Mouse (Mus musculus) hindbrain, embryonic 14.5 days (tissue): ENCODE results near the gene Tprkb. TPM values are rescaled to one million over a fixed set of nuclear protein-coding genes. Genes with fewer than 3 reads are reported as not detected.
"Not testable (repeated sequence)": the region's sequence is repeated elsewhere in the genome, so short reads cannot be mapped to it uniquely, and the experiment has no call there.

Source experiments
- ATAC-seq: fragments of 200-750 bp; cut with Nextera tagmentation; 2 replicates; pipeline ENCODE4 v1.8.0; 2017; ENCODE audit warnings: moderate number of reproducible peaks, mild to moderate bottlenecking, moderate TSS enrichment, moderate library complexity; ENCODE audit not compliant: low FRiP score
- DNase-seq: peaks from one replicate; pipeline ENCODE4 v3.0.0-alpha.2; 2015; ENCODE audit warnings: low spot score
- H3K27ac ChIP-seq: fragments of 300-500 bp; sonication (generic); 2 replicates; pipeline ENCODE4 v1.5.1; 2014; ENCODE audit warnings: mild to moderate bottlenecking, moderate library complexity
- H3K27me3 ChIP-seq: fragments of 300-500 bp; sonication (generic); 2 replicates; pipeline ENCODE4 v1.6.1; 2014; ENCODE audit warnings: mild to moderate bottlenecking, low read length, mixed read lengths; ENCODE audit not compliant: control insufficient read depth, insufficient read depth
- H3K36me3 ChIP-seq: fragments of 300-500 bp; sonication (generic); replicated peaks from 2 replicates; pipeline ENCODE4 v1.6.1; 2014; ENCODE audit not compliant: control insufficient read depth, insufficient read depth
- H3K4me1 ChIP-seq: fragments of 300-500 bp; sonication (generic); replicated peaks from 2 replicates; pipeline ENCODE4 v1.6.1; 2014; ENCODE audit warnings: antibody characterized with exemption, low read length, mixed read lengths; ENCODE audit not compliant: control insufficient read depth, insufficient read depth
- H3K4me2 ChIP-seq: fragments of 300-500 bp; sonication (generic); replicated peaks from 2 replicates; pipeline ENCODE4 v1.6.1; 2014; ENCODE audit warnings: mild to moderate bottlenecking, moderate library complexity
- H3K4me3 ChIP-seq: fragments of 300-500 bp; sonication (generic); replicated peaks from 2 replicates; pipeline ENCODE4 v1.5.1; 2014; ENCODE audit warnings: mild to moderate bottlenecking, low read length
- H3K9ac ChIP-seq: fragments of 300-500 bp; sonication (generic); 2 replicates; pipeline ENCODE4 v1.6.1; 2014
- H3K9me3 ChIP-seq: fragments of 300-500 bp; sonication (generic); 2 replicates; pipeline ENCODE4 v1.6.1; 2016; ENCODE audit warnings: low read length; ENCODE audit not compliant: control insufficient read depth
- WGBS: fragments of 180-500 bp; shearing (Covaris S2); extraction: QIAGEN DNeasy Blood & Tissue Kit; methylation state at CpG from one replicate; pipeline ENCODE4 v1.1.7; 2014; 5-methylcytosine and 5-hydroxymethylcytosine counted together
- polyA plus RNA-seq: library from polyadenylated mRNA; unstranded; fragments of >200 nt; fragmentation: Nextera tagmentation; extraction: Ambion mirVana; gene quantifications from 2 replicates; pipeline ENCODE4 v1.2.1, GENCODE M21; 2014

Gene Tprkb
- polyA plus RNA-seq, result 43.5 and 49.2 TPM in 2 replicates

DNA sequence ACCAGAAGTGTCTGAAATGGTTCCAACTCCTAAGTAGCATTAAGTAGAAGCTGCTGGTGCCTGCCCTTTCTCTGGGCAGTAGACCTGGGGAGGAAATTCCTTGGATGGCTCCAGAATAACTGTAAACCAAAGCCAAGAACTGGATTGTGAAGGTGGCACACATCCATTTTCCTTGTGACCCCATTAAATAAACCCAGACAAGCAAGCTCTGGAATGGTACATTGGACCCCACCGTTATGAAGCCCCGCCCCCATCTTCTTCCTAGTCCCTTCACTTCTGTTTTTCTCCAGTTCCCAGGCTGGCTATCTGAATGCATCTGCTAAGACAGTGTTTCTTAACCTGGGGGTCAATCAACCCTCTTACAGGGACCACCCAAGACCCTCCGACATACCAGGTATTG lies at the start of gene Tprkb:
Gene Tprkb (plus strand): TSS at position 279 of the 400 bp plus-strand sequence.
- Histone ChIP-seq H3K9me3 (no peaks in the 10 kb centered on the region), H3K36me3 (no peaks in the 10 kb centered on the region), H3K4me1 (peaks cover 18% of the 10 kb centered on the region), H3K4me3 (no peak within 1 kb of the TSS), H3K4me2 (no peak within 1 kb of the TSS), H3K9ac (no peak within 1 kb of the TSS), H3K27ac (no peak within 1 kb of the TSS), H3K27me3 (no peaks in the 10 kb centered on the region)
- ATAC-seq (no peak), DNase-seq (no peak)
- WGBS, result 81% methylated on average over 3 of the region's 3 CpGs

DNA sequence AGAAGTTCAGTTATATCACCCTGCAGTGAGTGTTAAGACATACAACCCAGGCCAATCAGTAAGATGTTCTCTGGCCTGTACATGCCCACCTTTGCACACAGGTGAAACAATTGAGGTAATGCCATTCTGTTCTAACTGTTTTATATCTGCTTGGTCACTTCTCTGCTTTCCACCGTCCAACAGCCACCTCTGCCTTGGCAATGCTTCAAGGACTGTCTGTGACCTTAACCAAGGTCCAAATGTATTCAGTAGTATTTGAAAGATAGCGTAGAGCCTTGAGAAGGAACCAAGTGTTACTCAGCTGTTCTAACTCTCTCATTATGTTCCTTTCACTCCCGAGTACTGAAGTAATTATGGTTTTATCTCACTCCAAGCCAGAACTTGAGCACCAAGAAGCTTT lies 49.1 kb upstream of the Tprkb start:
- DNase-seq (no peak), ATAC-seq (no peak)
- no peak overlapping the region for H3K4me2 ChIP-seq
- no peaks in the 10 kb centered on the region for H3K36me3 ChIP-seq
- 89% methylated on average over 3 of the region's 3 CpGs for WGBS
- H3K4me1 ChIP-seq, result no peaks in the 10 kb centered on the region
- no peak overlapping the region for H3K9ac ChIP-seq
- no peaks in the 10 kb centered on the region for H3K27me3 ChIP-seq
- H3K4me3 ChIP-seq, result no peak overlapping the region
- no peaks in the 10 kb centered on the region for H3K9me3 ChIP-seq
- no peak overlapping the region for H3K27ac ChIP-seq

- 87% methylated on average over 2 of the region's 2 CpGs for WGBS
- Histone ChIP-seq H3K9me3 (no peaks in the 10 kb centered on the region), H3K4me3 (no peak overlapping the region), H3K27me3 (no peaks in the 10 kb centered on the region), H3K4me2 (no peak overlapping the region), H3K36me3 (no peaks in the 10 kb centered on the region), H3K9ac (no peak overlapping the region), H3K27ac (no peak overlapping the region), H3K4me1 (no peaks in the 10 kb centered on the region)
- no peak for DNase-seq
- no peak for ATAC-seq
Observed at GRCm38 (mm10) chr6:85863136-85863535, 48.5 kb upstream of the Tprkb start.

DNA sequence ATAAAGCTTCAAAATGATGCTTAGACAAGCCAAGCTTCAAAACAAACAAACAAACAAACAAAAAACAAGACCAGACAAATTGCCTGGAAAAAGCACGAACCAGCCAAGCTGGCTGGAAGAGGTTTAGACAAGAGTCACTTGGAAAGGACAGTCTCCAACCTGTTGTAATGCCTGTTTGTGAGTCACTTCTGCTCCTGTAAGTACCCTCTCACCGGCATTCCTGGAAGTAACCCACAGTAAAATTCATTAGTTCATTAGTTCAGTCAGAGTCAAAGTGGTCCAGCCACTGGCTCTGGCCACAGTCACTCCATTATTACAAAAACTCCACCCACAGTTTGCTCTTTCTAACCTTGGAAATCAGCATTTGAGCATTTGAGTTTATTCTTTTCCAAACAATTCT lies 47.8 kb upstream of the Tprkb start:
- ATAC-seq (no peak), DNase-seq (no peak)
- no peaks in the 10 kb centered on the region for H3K9me3 ChIP-seq
- H3K4me2 ChIP-seq, result no peak overlapping the region
- H3K27me3 ChIP-seq, result no peaks in the 10 kb centered on the region
- no peak overlapping the region for H3K9ac ChIP-seq
- no peaks in the 10 kb centered on the region for H3K36me3 ChIP-seq
- 83% methylated on average over 2 of the region's 2 CpGs for WGBS
- no peaks in the 10 kb centered on the region for H3K4me1 ChIP-seq
- H3K27ac ChIP-seq, result no peak overlapping the region
- no peak overlapping the region for H3K4me3 ChIP-seq

- H3K9me3 ChIP-seq, H3K27me3 ChIP-seq, H3K9ac ChIP-seq, H3K27ac ChIP-seq, H3K36me3 ChIP-seq, DNase-seq, H3K4me3 ChIP-seq, H3K4me2 ChIP-seq, H3K4me1 ChIP-seq: not testable (repeated sequence)
- ATAC-seq, result peak; percentile 79; the same call in 1 of the 2 replicates
- 60% methylated on average over 5 of the region's 7 CpGs for WGBS
Observed at GRCm38 (mm10) chr6:85864900-85865639, 46.6 kb upstream of the Tprkb start.

DNA sequence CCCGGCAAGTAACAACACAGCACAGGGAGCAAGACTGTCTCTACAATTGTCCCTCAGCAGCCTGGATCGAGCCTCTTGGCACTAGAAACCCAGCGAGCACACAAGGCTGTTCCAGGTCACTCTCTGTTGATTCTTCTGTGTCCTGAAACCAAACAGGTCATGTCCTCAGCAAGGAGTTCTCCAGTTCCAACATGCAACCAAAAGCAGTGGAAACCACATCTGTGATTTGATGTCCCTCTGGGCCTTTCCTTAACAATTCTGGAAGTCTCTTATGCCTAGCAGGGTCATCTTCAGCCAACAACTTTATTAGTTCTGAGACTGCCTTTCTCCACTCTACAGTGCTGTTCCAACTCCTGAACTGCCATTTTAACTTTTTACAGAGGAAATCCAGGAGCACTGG lies 45.5 kb upstream of the Tprkb start:
- WGBS, result 89% methylated on average over 3 of the region's 3 CpGs
- not testable (repeated sequence) for H3K36me3 ChIP-seq, H3K27me3 ChIP-seq, H3K9ac ChIP-seq, H3K4me1 ChIP-seq, H3K4me3 ChIP-seq, H3K9me3 ChIP-seq, ATAC-seq, DNase-seq, H3K4me2 ChIP-seq, H3K27ac ChIP-seq

- not testable (repeated sequence) for H3K4me2 ChIP-seq, H3K27ac ChIP-seq, H3K9ac ChIP-seq, H3K36me3 ChIP-seq, H3K4me3 ChIP-seq, H3K4me1 ChIP-seq, H3K27me3 ChIP-seq, ATAC-seq, DNase-seq, H3K9me3 ChIP-seq
- WGBS, result 75% methylated on average over 1 of the region's 1 CpGs
Observed at GRCm38 (mm10) chr6:85866995-85867394, 44.7 kb upstream of the Tprkb start.

DNA sequence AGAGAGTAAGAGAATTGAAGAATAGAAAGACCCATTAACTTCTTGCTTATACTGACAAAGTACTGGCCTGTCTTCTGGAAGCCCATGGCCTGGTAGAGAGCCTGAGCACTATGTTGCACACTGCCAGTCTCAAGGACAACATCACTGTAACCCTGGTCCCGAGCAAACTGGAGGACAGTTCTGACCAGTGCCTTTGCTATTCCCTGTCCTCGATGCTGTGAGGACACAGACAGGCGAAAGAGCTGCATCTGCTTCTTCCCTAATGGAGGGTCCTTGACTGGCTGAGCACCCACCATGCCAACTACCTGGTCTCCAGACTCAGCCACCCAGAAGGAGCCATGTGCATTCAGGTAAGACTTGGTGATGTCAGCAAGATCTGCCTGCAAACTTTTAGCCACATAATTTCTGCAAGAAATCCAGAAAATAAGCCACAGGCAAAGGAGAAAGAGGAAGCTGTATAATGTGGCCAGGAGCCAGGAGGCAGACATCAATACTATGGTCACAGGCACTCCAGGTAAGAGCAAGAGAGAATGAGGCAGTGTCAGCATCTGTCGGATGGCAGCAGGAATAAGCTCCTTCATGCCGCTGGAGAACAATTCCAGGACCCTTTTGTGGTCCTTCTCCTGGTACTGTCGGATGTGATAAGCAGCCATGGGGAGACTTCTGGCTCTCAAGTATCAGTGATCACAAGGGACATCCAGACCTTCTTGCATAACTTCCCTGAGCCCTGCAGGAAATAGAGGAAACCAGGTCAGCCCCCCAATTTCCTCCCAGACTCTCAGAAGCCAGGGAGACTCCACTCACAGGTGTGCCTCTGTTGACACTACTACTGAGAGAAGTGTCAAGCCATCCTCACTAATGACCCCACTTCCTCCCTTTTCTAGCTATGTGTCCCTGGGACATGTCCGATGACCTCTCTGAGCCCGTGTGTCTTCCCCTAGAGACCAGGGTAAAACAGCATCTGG lies 43.7 kb upstream of the Tprkb start:
- no peak for ATAC-seq
- Histone ChIP-seq H3K9ac (no peak overlapping the region), H3K27me3 (no peaks in the 10 kb centered on the region), H3K36me3 (no peaks in the 10 kb centered on the region), H3K4me3 (no peak overlapping the region), H3K4me1 (no peaks in the 10 kb centered on the region), H3K9me3 (no peaks in the 10 kb centered on the region), H3K4me2 (no peak overlapping the region), H3K27ac (no peak overlapping the region)
- 87% methylated on average over 8 of the region's 8 CpGs for WGBS
- DNase-seq, result no peak

- WGBS, result 91% methylated on average over 5 of the region's 5 CpGs
- H3K4me1 ChIP-seq, DNase-seq, H3K9ac ChIP-seq, H3K27me3 ChIP-seq, H3K36me3 ChIP-seq, ATAC-seq, H3K9me3 ChIP-seq, H3K4me3 ChIP-seq, H3K27ac ChIP-seq, H3K4me2 ChIP-seq: not testable (repeated sequence)
Observed at GRCm38 (mm10) chr6:85869006-85869405, 42.7 kb upstream of the Tprkb start, which contains the start of gene Nat8f2. Gene Nat8f2, minus strand, starts transcription at chr6:85869158.
